Mouse (Mus musculus): ENCODE measurements around the gene Cox10.
A peak's percentile ranks its signal among the peaks of the same experiment; 100 is the strongest.
"Not testable (repeated sequence)": the region's sequence is repeated elsewhere in the genome, so short reads cannot be mapped to it uniquely, and the experiment has no call there.

Gene Cox10

GRCm38 (mm10) chr11:64078956-64079726, at the start of gene Cox10:
Gene Cox10, minus strand, starts transcription at chr11:64079468.
- peak; percentile 61 to 83 for DNase-seq (ENCODE audit: low spot score in 2 of 2)

- no peak for DNase-seq (ENCODE audit: low spot score in 2 of 2)
These were observed 48.7 kb upstream of the Cox10 start for GRCm38 (mm10) chr11:64128016-64128415.

GRCm38 (mm10) chr11:64125471-64125870, 46.2 kb upstream of the Cox10 start:
- no peak for DNase-seq (ENCODE audit: low spot score in 2 of 2)

- DNase-seq (ENCODE audit: low spot score in 2 of 2): not testable (repeated sequence)
These were observed 43.9 kb upstream of the Cox10 start for GRCm38 (mm10) chr11:64123174-64123573.

- DNase-seq (ENCODE audit: low spot score in 2 of 2): no peak
These were observed 37.4 kb upstream of the Cox10 start for GRCm38 (mm10) chr11:64116711-64117110.

GRCm38 (mm10) chr11:64115822-64116221, 36.6 kb upstream of the Cox10 start:
- no peak for DNase-seq (ENCODE audit: low spot score in 2 of 2)

GRCm38 (mm10) chr11:64115101-64115500, 35.8 kb upstream of the Cox10 start:
- no peak for DNase-seq (ENCODE audit: low spot score in 2 of 2)

- DNase-seq (ENCODE audit: low spot score in 2 of 2): no peak
These were observed 20.8 kb upstream of the Cox10 start for GRCm38 (mm10) chr11:64100060-64100459.

- no peak for DNase-seq (ENCODE audit: low spot score in 2 of 2)
These were observed 13.8 kb upstream of the Cox10 start for GRCm38 (mm10) chr11:64093058-64093457.

- no peak for DNase-seq (ENCODE audit: low spot score in 2 of 2)
These were observed 11.9 kb upstream of the Cox10 start for GRCm38 (mm10) chr11:64091150-64091549.

- no peak for DNase-seq (ENCODE audit: low spot score in 2 of 2)
These were observed 10.4 kb upstream of the Cox10 start for GRCm38 (mm10) chr11:64089682-64090081.

GRCm38 (mm10) chr11:64085888-64086287, 6.6 kb upstream of the Cox10 start:
- no peak for DNase-seq (ENCODE audit: low spot score in 2 of 2)

GRCm38 (mm10) chr11:64079727-64080081, 436 bp upstream of the Cox10 start:
- DNase-seq (ENCODE audit: low spot score in 2 of 2): no peak

GRCm38 (mm10) chr11:64076212-64076611, 3.1 kb downstream of the Cox10 start:
- DNase-seq (ENCODE audit: low spot score in 2 of 2): no peak

GRCm38 (mm10) chr11:64073379-64073778, 5.9 kb downstream of the Cox10 start:
- no peak for DNase-seq (ENCODE audit: low spot score in 2 of 2)

- no peak for DNase-seq (ENCODE audit: low spot score in 2 of 2)
These were observed 7.7 kb downstream of the Cox10 start for GRCm38 (mm10) chr11:64071536-64071935.

- DNase-seq (ENCODE audit: low spot score in 2 of 2): no peak
These were observed 13.3 kb downstream of the Cox10 start for GRCm38 (mm10) chr11:64066001-64066400.

GRCm38 (mm10) chr11:64063130-64063529, 16.1 kb downstream of the Cox10 start:
- DNase-seq (ENCODE audit: low spot score in 2 of 2): no peak

GRCm38 (mm10) chr11:64062226-64062625, 17.0 kb downstream of the Cox10 start:
- no peak for DNase-seq (ENCODE audit: low spot score in 2 of 2)

GRCm38 (mm10) chr11:64059305-64059704, 20.0 kb downstream of the Cox10 start:
- no peak for DNase-seq (ENCODE audit: low spot score in 2 of 2)

GRCm38 (mm10) chr11:64058474-64058873, 20.8 kb downstream of the Cox10 start:
- no peak for DNase-seq (ENCODE audit: low spot score in 2 of 2)

- DNase-seq (ENCODE audit: low spot score in 2 of 2): no peak
These were observed 25.9 kb downstream of the Cox10 start for GRCm38 (mm10) chr11:64053371-64053770.

- DNase-seq (ENCODE audit: low spot score in 2 of 2): peak; percentile 13 to 17
These were observed 27.9 kb downstream of the Cox10 start for GRCm38 (mm10) chr11:64051195-64051968.
